17 mouse cellular contexts compared by ENCODE assay signal in genomic region chr15:86290074-86290473, GRCm38 (mm10).
DNase-seq lines count a peak whose midpoint lies in the region; ATAC-seq lines count a peak whose summit lies in the region.
"Had no signal": no experiment of that assay in that cellular context is flagged by ENCODE, and none has a peak within 500 bp of the region (broad histone marks: within the 10 kb centered on the region; RNA-seq: fewer than 3 reads in every experiment).

No protein-coding gene starts in this region.

- peaks cover 15% of the 10 kb centered on the region for H3K4me1 ChIP-seq in heart, embryonic 12.5 days (replicated peaks)

- intact Hi-C loops in left cerebral cortex, postnatal 25 days (cut with DNase I) = no loop called here

- H3K9ac ChIP-seq in heart, embryonic 12.5 days = no peak overlapping the region
- H3K9ac ChIP-seq: neural tube, embryonic 13.5 days had no signal

- no peaks in the 10 kb centered on the region for H3K9me3 ChIP-seq in heart, embryonic 12.5 days (replicated peaks)
- H3K9me3 ChIP-seq: limb, embryonic 10.5 days; neural tube, embryonic 13.5 days had no signal

- H3K4me3 ChIP-seq in heart, embryonic 12.5 days = no peak overlapping the region
- H3K4me3 ChIP-seq: limb, embryonic 10.5 days; neural tube, embryonic 13.5 days had no signal

- H3K4me2 ChIP-seq in heart, embryonic 12.5 days = no peak overlapping the region
- H3K4me2 ChIP-seq: liver, embryonic 11.5 days; neural tube, embryonic 13.5 days had no signal

- no peak for ATAC-seq in heart, embryonic 12.5 days (ENCODE audit: insufficient number of reproducible peaks, low FRiP score)
- ATAC-seq: inflammation-experienced regulatory T-cells, adult 6 months had no signal

- peaks cover 7% of the 10 kb centered on the region; the same call in 1 of the 2 replicates for H3K27me3 ChIP-seq in heart, embryonic 12.5 days (replicated peaks)
- H3K27me3 ChIP-seq: neural tube, embryonic 13.5 days had no signal

- H3K36me3 ChIP-seq in heart, embryonic 12.5 days = no peaks in the 10 kb centered on the region
- H3K36me3 ChIP-seq: limb, embryonic 10.5 days; neural tube, embryonic 13.5 days had no signal

- no peak overlapping the region for H3K27ac ChIP-seq in heart, embryonic 12.5 days (ENCODE audit: poor library complexity, severe bottlenecking)
- H3K27ac ChIP-seq: limb, embryonic 10.5 days; neural tube, embryonic 13.5 days had no signal

- 44% methylated on average over 3 of the region's 3 CpGs for WGBS in heart, embryonic 12.5 days

- DNase-seq in cerebellum, adult 8-10 months = peak; percentile 31
- DNase-seq in cerebellum, postnatal 4 days (ENCODE audit: low spot score in 2 of 2) = no peak
- peak; percentile 28 to 88 for DNase-seq in left cerebral cortex, postnatal 25 days (ENCODE audit: low spot score in 2 of 2)
- no peak for DNase-seq in left cerebral cortex, adult 11 months (ENCODE audit: low spot score)
- DNase-seq in right cerebral cortex, postnatal 36 days (ENCODE audit: low spot score in 2 of 2) = peak; percentile 24 to 32
- DNase-seq in right cerebral cortex, postnatal 10 days (ENCODE audit: low spot score in 2 of 2) = no peak
- DNase-seq: gastrocnemius, postnatal 14 days; kidney, adult 8-10 months; kidney, postnatal 4 days; lung, adult 2 months; lung, postnatal 4 days; thymus, postnatal 4 days had no signal

Comparison
In these comparisons a context has a peak if more than half of its experiments do, and no peak if none do; other contexts are left out.
1. DNase-seq: peak in cerebellum, adult 8-10 months (single experiment), left cerebral cortex, postnatal 25 days (2 of 2) and right cerebral cortex, postnatal 36 days (2 of 2); none in cerebellum, postnatal 4 days (0 of 2), left cerebral cortex, adult 11 months (single experiment) and right cerebral cortex, postnatal 10 days (0 of 2).